Mouse (Mus musculus) lung, embryonic 15.5 days (tissue): ENCODE results near the gene Ackr4. TPM values are rescaled to one million over a fixed set of nuclear protein-coding genes. Genes with fewer than 3 reads are reported as not detected.

ENCODE experiments used
- ATAC-seq: fragments of 200-750 bp; cut with Nextera tagmentation; 2 replicates; pipeline ENCODE4 v1.8.0; 2017; ENCODE audit warnings: moderate number of reproducible peaks, borderline replicate concordance; ENCODE audit not compliant: low FRiP score, low TSS enrichment; ENCODE audit errors: extremely low read depth
- H3K27ac ChIP-seq: fragments of 300-500 bp; sonication (generic); 2 replicates; pipeline ENCODE4 v1.5.1; 2015; ENCODE audit warnings: moderate library complexity, mild to moderate bottlenecking, inconsistent platforms
- H3K27me3 ChIP-seq: fragments of 300-500 bp; sonication (generic); 2 replicates; pipeline ENCODE4 v1.6.1; 2015; ENCODE audit warnings: inconsistent platforms
- H3K36me3 ChIP-seq: fragments of 300-500 bp; sonication (generic); 2 replicates; pipeline ENCODE4 v1.6.1; 2015; ENCODE audit warnings: inconsistent platforms
- H3K4me1 ChIP-seq: fragments of 300-500 bp; sonication (generic); 2 replicates; pipeline ENCODE4 v1.6.1; 2015; ENCODE audit warnings: inconsistent platforms
- H3K4me2 ChIP-seq: fragments of 300-500 bp; sonication (generic); 2 replicates; pipeline ENCODE4 v1.6.1; 2015; ENCODE audit warnings: inconsistent platforms, mild to moderate bottlenecking, moderate library complexity
- H3K4me3 ChIP-seq: fragments of 300-500 bp; sonication (generic); 2 replicates; pipeline ENCODE4 v1.5.1; 2015; ENCODE audit warnings: mild to moderate bottlenecking, inconsistent platforms
- H3K9ac ChIP-seq: fragments of 300-500 bp; sonication (generic); 2 replicates; pipeline ENCODE4 v1.6.1; 2015; ENCODE audit warnings: inconsistent platforms
- H3K9me3 ChIP-seq: fragments of 300-500 bp; sonication (generic); 2 replicates; pipeline ENCODE4 v1.6.1; 2016; ENCODE audit warnings: inconsistent platforms
- WGBS: fragments of 180-500 bp; shearing (Covaris S2); methylation state at CpG from one replicate; pipeline ENCODE4 v1.1.7; 2015; 5-methylcytosine and 5-hydroxymethylcytosine counted together
- polyA plus RNA-seq: library from polyadenylated mRNA; unstranded; fragments of >200 nt; fragmentation: Nextera tagmentation; extraction: Ambion mirVana; gene quantifications from 2 replicates; pipeline ENCODE4 v1.2.1, GENCODE M21; 2015

Ackr4 gene
- polyA plus RNA-seq, 1 experiment from 2014 or later = 1.5 TPM

- H3K4me3 ChIP-seq = no peak overlapping the region
- H3K27ac ChIP-seq = no peak overlapping the region
- no peaks in the 10 kb centered on the region for H3K36me3 ChIP-seq
- no peaks in the 10 kb centered on the region for H3K4me1 ChIP-seq
- no peak overlapping the region for H3K4me2 ChIP-seq
- H3K9me3 ChIP-seq = no peaks in the 10 kb centered on the region
- WGBS = 75% methylated on average over 2 of the region's 2 CpGs
- H3K9ac ChIP-seq = no peak overlapping the region
- H3K27me3 ChIP-seq = no peaks in the 10 kb centered on the region
- no peak for ATAC-seq
Observed at GRCm38 (mm10) chr9:104104986-104105385, 21.7 kb downstream of the Ackr4 start.

GRCm38 (mm10) chr9:104102901-104103300 lies 23.8 kb downstream of the Ackr4 start:
- H3K9me3 ChIP-seq = no peaks in the 10 kb centered on the region
- WGBS = 46% methylated on average over 2 of the region's 2 CpGs
- no peaks in the 10 kb centered on the region for H3K36me3 ChIP-seq
- H3K4me2 ChIP-seq = no peak overlapping the region
- no peak for ATAC-seq
- H3K9ac ChIP-seq = no peak overlapping the region
- H3K27ac ChIP-seq = no peak overlapping the region
- no peaks in the 10 kb centered on the region for H3K4me1 ChIP-seq
- no peaks in the 10 kb centered on the region for H3K27me3 ChIP-seq
- no peak overlapping the region for H3K4me3 ChIP-seq

GRCm38 (mm10) chr9:104102301-104102700 lies 24.4 kb downstream of the Ackr4 start:
- H3K4me3 ChIP-seq = no peak overlapping the region
- WGBS = 36% methylated on average over 6 of the region's 6 CpGs
- no peak overlapping the region for H3K27ac ChIP-seq
- H3K9ac ChIP-seq = no peak overlapping the region
- ATAC-seq = no peak
- H3K36me3 ChIP-seq = no peaks in the 10 kb centered on the region
- no peak overlapping the region for H3K4me2 ChIP-seq
- H3K9me3 ChIP-seq = no peaks in the 10 kb centered on the region
- H3K27me3 ChIP-seq = no peaks in the 10 kb centered on the region
- no peaks in the 10 kb centered on the region for H3K4me1 ChIP-seq

- no peaks in the 10 kb centered on the region for H3K27me3 ChIP-seq
Observed at GRCm38 (mm10) chr9:104101458-104101857, 25.3 kb downstream of the Ackr4 start.

GRCm38 (mm10) chr9:104100822-104101221 lies 25.9 kb downstream of the Ackr4 start:
- no peak overlapping the region for H3K9ac ChIP-seq
- H3K27me3 ChIP-seq = no peaks in the 10 kb centered on the region
- H3K4me1 ChIP-seq = no peaks in the 10 kb centered on the region
- 62% methylated on average over 7 of the region's 7 CpGs for WGBS
- H3K9me3 ChIP-seq = no peaks in the 10 kb centered on the region
- H3K27ac ChIP-seq = no peak overlapping the region
- no peak for ATAC-seq
- no peak overlapping the region for H3K4me3 ChIP-seq
- H3K36me3 ChIP-seq = no peaks in the 10 kb centered on the region
- no peak overlapping the region for H3K4me2 ChIP-seq

More at GRCm38 (mm10) chr9:104101458-104101857, 25.3 kb downstream of the Ackr4 start:
- no peak for ATAC-seq
- H3K36me3 ChIP-seq = no peaks in the 10 kb centered on the region
- no peak overlapping the region for H3K4me3 ChIP-seq
- no peak overlapping the region for H3K27ac ChIP-seq
- H3K9me3 ChIP-seq = no peaks in the 10 kb centered on the region
- H3K4me2 ChIP-seq = no peak overlapping the region
- no peak overlapping the region for H3K9ac ChIP-seq
- H3K4me1 ChIP-seq = no peaks in the 10 kb centered on the region
- WGBS = 36% methylated on average over 3 of the region's 3 CpGs

- 85% methylated on average over 11 of the region's 11 CpGs for whole genome bisulfite sequencing
- no peak overlapping the region for H3K4me2 ChIP-seq
- ATAC-seq = no peak
- no peak overlapping the region for H3K4me3 ChIP-seq
- H3K9me3 ChIP-seq = no peaks in the 10 kb centered on the region
- H3K9ac ChIP-seq = no peak overlapping the region
- no peaks in the 10 kb centered on the region for H3K36me3 ChIP-seq
- H3K27me3 ChIP-seq = no peaks in the 10 kb centered on the region
- no peak overlapping the region for H3K27ac ChIP-seq
- H3K4me1 ChIP-seq = no peaks in the 10 kb centered on the region
Observed at GRCm38 (mm10) chr9:104099060-104099459, 27.7 kb downstream of the Ackr4 start.

- H3K27ac ChIP-seq = no peak overlapping the region
- H3K4me1 ChIP-seq = no peaks in the 10 kb centered on the region
- WGBS = 36% methylated on average over 5 of the region's 5 CpGs
- no peak overlapping the region for H3K9ac ChIP-seq
- H3K4me2 ChIP-seq = no peak overlapping the region
- no peaks in the 10 kb centered on the region for H3K9me3 ChIP-seq
- H3K27me3 ChIP-seq = no peaks in the 10 kb centered on the region
- ATAC-seq = no peak
- no peak overlapping the region for H3K4me3 ChIP-seq
- H3K36me3 ChIP-seq = no peaks in the 10 kb centered on the region
Observed at GRCm38 (mm10) chr9:104098256-104098655, 28.5 kb downstream of the Ackr4 start.

- no peak overlapping the region for H3K27ac ChIP-seq
- H3K27me3 ChIP-seq = no peaks in the 10 kb centered on the region
- no peak overlapping the region for H3K9ac ChIP-seq
- no peak overlapping the region for H3K4me3 ChIP-seq
- 89% methylated on average over 5 of the region's 5 CpGs for WGBS
- no peak for ATAC-seq
- H3K9me3 ChIP-seq = no peaks in the 10 kb centered on the region
- no peaks in the 10 kb centered on the region for H3K36me3 ChIP-seq
- H3K4me2 ChIP-seq = no peak overlapping the region
- H3K4me1 ChIP-seq = peaks cover 9% of the 10 kb centered on the region
Observed at GRCm38 (mm10) chr9:104092945-104093344, 33.8 kb downstream of the Ackr4 start.

- no peaks in the 10 kb centered on the region for H3K9me3 ChIP-seq
- H3K4me1 ChIP-seq = peaks cover 10% of the 10 kb centered on the region
- H3K36me3 ChIP-seq = no peaks in the 10 kb centered on the region
- H3K4me2 ChIP-seq = 0 out of 2 replicates have a peak overlapping the region, but pooled peaks have one; percentile 1
- ATAC-seq = peak; percentile 55; the same call in 1 of the 2 replicates
- no peak overlapping the region for H3K4me3 ChIP-seq
- WGBS = 38% methylated on average over 8 of the region's 8 CpGs
- no peak overlapping the region for H3K9ac ChIP-seq
- peak overlapping the region; percentile 75 for H3K27ac ChIP-seq
- no peaks in the 10 kb centered on the region for H3K27me3 ChIP-seq
Observed at GRCm38 (mm10) chr9:104088555-104088954, 38.2 kb downstream of the Ackr4 start.

GRCm38 (mm10) chr9:104085730-104086429 lies 40.9 kb downstream of the Ackr4 start:
- Histone ChIP-seq H3K4me2 (no peak overlapping the region), H3K9ac (no peak overlapping the region), H3K4me3 (no peak overlapping the region), H3K27ac (no peak overlapping the region), H3K27me3 (no peaks in the 10 kb centered on the region), H3K4me1 (peaks cover 10% of the 10 kb centered on the region), H3K36me3 (no peaks in the 10 kb centered on the region), H3K9me3 (no peaks in the 10 kb centered on the region)
- ATAC-seq = no peak
- 58% methylated on average over 4 of the region's 4 CpGs for WGBS

GRCm38 (mm10) chr9:104080038-104080437 lies 46.7 kb downstream of the Ackr4 start:
- H3K27ac ChIP-seq = no peak overlapping the region
- 70% methylated on average over 3 of the region's 3 CpGs for WGBS
- ATAC-seq = no peak
- H3K4me2 ChIP-seq = no peak overlapping the region
- no peaks in the 10 kb centered on the region for H3K4me1 ChIP-seq
- no peaks in the 10 kb centered on the region for H3K9me3 ChIP-seq
- no peak overlapping the region for H3K4me3 ChIP-seq
- H3K36me3 ChIP-seq = no peaks in the 10 kb centered on the region
- H3K27me3 ChIP-seq = no peaks in the 10 kb centered on the region
- H3K9ac ChIP-seq = no peak overlapping the region

- no peak for ATAC-seq
- H3K4me1 ChIP-seq = no peaks in the 10 kb centered on the region
Observed at GRCm38 (mm10) chr9:104079379-104079778, 47.4 kb downstream of the Ackr4 start.

More at GRCm38 (mm10) chr9:104079379-104079778, 47.4 kb downstream of the Ackr4 start:
- H3K27me3 ChIP-seq = no peaks in the 10 kb centered on the region
- H3K9me3 ChIP-seq = no peaks in the 10 kb centered on the region
- H3K4me2 ChIP-seq = no peak overlapping the region
- no peaks in the 10 kb centered on the region for H3K36me3 ChIP-seq
- no peak overlapping the region for H3K4me3 ChIP-seq
- no peak overlapping the region for H3K27ac ChIP-seq
- 44% methylated on average over 5 of the region's 5 CpGs for WGBS
- no peak overlapping the region for H3K9ac ChIP-seq
